ENCODE assay signal across 32 mouse cellular contexts in genomic region chr4:76194762-76195161, GRCm38 (mm10).
"Had no signal": no experiment of that assay in that cellular context is flagged by ENCODE, and none has a peak within 500 bp of the region (broad histone marks: within the 10 kb centered on the region; RNA-seq: fewer than 3 reads in every experiment).

No protein-coding gene starts in this region.

- H3K4me3 ChIP-seq: limb, embryonic 10.5 days; limb, embryonic 12.5 days; limb, embryonic 13.5 days; limb, embryonic 15.5 days; liver, embryonic 12.5 days; liver, embryonic 13.5 days; liver, embryonic 15.5 days; lung, embryonic 15.5 days; megakaryocyte, embryonic 14.5 days; midbrain, embryonic 10.5 days; midbrain, embryonic 12.5 days; midbrain, embryonic 13.5 days; midbrain, embryonic 15.5 days; myocyte; neural tube, embryonic 12.5 days had no signal

- ATAC-seq: liver, embryonic 12.5 days; liver, postnatal 0 days; lung, postnatal 0 days; midbrain, embryonic 13.5 days; midbrain, embryonic 15.5 days; midbrain, embryonic 16.5 days had no signal

- H3K9ac ChIP-seq: limb, embryonic 12.5 days; limb, embryonic 13.5 days; limb, embryonic 15.5 days; liver, embryonic 12.5 days; liver, embryonic 13.5 days; liver, embryonic 14.5 days; liver, embryonic 15.5 days; liver, postnatal 0 days; lung, embryonic 14.5 days; lung, embryonic 15.5 days; midbrain, embryonic 12.5 days; midbrain, embryonic 13.5 days; midbrain, embryonic 15.5 days; neural tube, embryonic 12.5 days had no signal

- H3K27ac ChIP-seq: limb, embryonic 10.5 days; limb, embryonic 12.5 days; limb, embryonic 13.5 days; limb, embryonic 15.5 days; liver, embryonic 12.5 days; liver, embryonic 13.5 days; liver, embryonic 14.5 days; liver, embryonic 15.5 days; lung, embryonic 15.5 days; macrophage; midbrain, embryonic 10.5 days; midbrain, embryonic 12.5 days; midbrain, embryonic 13.5 days; midbrain, embryonic 15.5 days; neural tube, embryonic 12.5 days had no signal

- H3K4me1 ChIP-seq: limb, embryonic 10.5 days; limb, embryonic 12.5 days; limb, embryonic 13.5 days; limb, embryonic 15.5 days; liver, embryonic 12.5 days; liver, embryonic 13.5 days; liver, embryonic 15.5 days; lung, embryonic 15.5 days; megakaryocyte, embryonic 14.5 days; neural tube, embryonic 12.5 days had no signal

- H3K36me3 ChIP-seq: limb, embryonic 10.5 days; limb, embryonic 12.5 days; limb, embryonic 13.5 days; limb, embryonic 15.5 days; liver, embryonic 12.5 days; liver, embryonic 13.5 days; liver, embryonic 15.5 days; lung, embryonic 15.5 days; midbrain, embryonic 10.5 days; midbrain, embryonic 12.5 days; midbrain, embryonic 13.5 days; midbrain, embryonic 15.5 days; neural tube, embryonic 12.5 days had no signal

- DNase-seq: left cerebral cortex, postnatal 4 days; liver; liver, embryonic 13.5 days; liver, postnatal 0 days; lung, adult 18-20 months; lung, adult 2 months; lung, embryonic 14.5 days; lung, postnatal 10 days; lung, postnatal 14 days; lung, postnatal 36 days; lung, postnatal 4 days; midbrain, embryonic 14.5 days had no signal

- H3K27me3 ChIP-seq: limb, embryonic 12.5 days; limb, embryonic 13.5 days; limb, embryonic 15.5 days; liver, embryonic 12.5 days; liver, embryonic 13.5 days; liver, embryonic 15.5 days; lung, embryonic 15.5 days; megakaryocyte, embryonic 14.5 days; midbrain, embryonic 12.5 days; midbrain, embryonic 13.5 days; midbrain, embryonic 15.5 days; neural tube, embryonic 12.5 days had no signal

- H3K4me2 ChIP-seq: limb, embryonic 12.5 days; limb, embryonic 13.5 days; limb, embryonic 15.5 days; liver, embryonic 11.5 days; liver, embryonic 12.5 days; liver, embryonic 13.5 days; liver, embryonic 15.5 days; lung, embryonic 14.5 days; lung, embryonic 15.5 days; midbrain, embryonic 11.5 days; midbrain, embryonic 12.5 days; midbrain, embryonic 13.5 days; midbrain, embryonic 15.5 days; neural tube, embryonic 12.5 days had no signal

- H3K9me3 ChIP-seq: limb, embryonic 10.5 days; limb, embryonic 12.5 days; limb, embryonic 13.5 days; limb, embryonic 15.5 days; liver, embryonic 12.5 days; liver, embryonic 13.5 days; liver, embryonic 15.5 days; lung, embryonic 15.5 days; megakaryocyte, embryonic 14.5 days; midbrain, embryonic 10.5 days; midbrain, embryonic 12.5 days; midbrain, embryonic 13.5 days; midbrain, embryonic 15.5 days; neural tube, embryonic 12.5 days had no signal
